Mouse (Mus musculus): ENCODE data around the gene Olfr229. TPM values are rescaled to one million over a fixed set of nuclear protein-coding genes. Genes with fewer than 3 reads are reported as not detected.
"Not testable (repeated sequence)": the region's sequence is repeated elsewhere in the genome, so short reads cannot be mapped to it uniquely, and the experiment has no call there.

The Olfr229 gene
- not detected for total RNA-seq (2021)

- intact Hi-C loops (cut with DNase I) = no loop called here
- no peak for DNase-seq
These were observed at the start of gene Olfr229 for GRCm38 (mm10) chr9:39907036-39907435. TSS of gene Olfr229 (plus strand) at chr9:39907336.

- intact Hi-C loops (cut with DNase I) = no loop called here
- no peak for DNase-seq
These were observed 41.0 kb upstream of the Olfr229 start, which contains the start of gene Olfr972 for GRCm38 (mm10) chr9:39866122-39866521. TSS of gene Olfr972 (plus strand) at chr9:39866422.

GRCm38 (mm10) chr9:39871986-39872385, 35.1 kb upstream of the Olfr229 start:
- intact Hi-C loops (cut with DNase I); DNase-seq: not testable (repeated sequence)

GRCm38 (mm10) chr9:39877541-39878396, 29.4 kb upstream of the Olfr229 start:
- intact Hi-C loops (cut with DNase I); DNase-seq: not testable (repeated sequence)

- no peak for DNase-seq
- intact Hi-C loops (cut with DNase I) = no loop called here
These were observed 2.0 kb upstream of the Olfr229 start for GRCm38 (mm10) chr9:39905106-39905505.

- DNase-seq = no peak
- intact Hi-C loops (cut with DNase I) = no loop called here
These were observed 2.8 kb downstream of the Olfr229 start for GRCm38 (mm10) chr9:39909939-39910338.

- intact Hi-C loops (cut with DNase I); DNase-seq: not testable (repeated sequence)
These were observed 21.1 kb downstream of the Olfr229 start for GRCm38 (mm10) chr9:39927975-39928836.

- intact Hi-C loops (cut with DNase I); DNase-seq: not testable (repeated sequence)
These were observed 21.7 kb downstream of the Olfr229 start for GRCm38 (mm10) chr9:39928837-39929236.

GRCm38 (mm10) chr9:39937201-39937600, 30.1 kb downstream of the Olfr229 start, which contains the start of gene Olfr974:
TSS of gene Olfr974 (plus strand) at chr9:39937501.
- intact Hi-C loops (cut with DNase I) = no loop called here
- DNase-seq = no peak

- no peak for DNase-seq
- intact Hi-C loops (cut with DNase I) = no loop called here
These were observed 44.8 kb downstream of the Olfr229 start, which contains the start of gene Olfr975 for GRCm38 (mm10) chr9:39951946-39952345. TSS of gene Olfr975 (minus strand) at chr9:39952046.

- DNase-seq; intact Hi-C loops (cut with DNase I): not testable (repeated sequence)
These were observed 53.9 kb downstream of the Olfr229 start, which contains the start of gene Olfr976 for GRCm38 (mm10) chr9:39961033-39961432. TSS of gene Olfr976 (minus strand) at chr9:39961133.

Other genes starting within 250 kb of the Olfr229 start
- not detected for gene Olfr963, start 240.1 kb upstream of the Olfr229 start, total RNA-seq (2021)
- not detected for gene Olfr149, start 200.2 kb upstream of the Olfr229 start, total RNA-seq (2021)
- not detected for gene Olfr965, start 196.0 kb upstream of the Olfr229 start, total RNA-seq (2021)
- not detected for gene Olfr150, start 176.4 kb upstream of the Olfr229 start, total RNA-seq (2021)
- not detected for gene Olfr967, start 161.1 kb upstream of the Olfr229 start, total RNA-seq (2021)
- gene Olfr968, start 124.1 kb upstream of the Olfr229 start, total RNA-seq (2021) = not detected
- gene Olfr969, start 116.4 kb upstream of the Olfr229 start, total RNA-seq (2021) = not detected
- not detected for gene Olfr970, start 98.5 kb upstream of the Olfr229 start, total RNA-seq (2021)
- gene Olfr971, start 70.5 kb upstream of the Olfr229 start, total RNA-seq (2021) = not detected
- gene Olfr972, start 40.9 kb upstream of the Olfr229 start, total RNA-seq (2021) = not detected
- gene Olfr974, start 30.2 kb downstream of the Olfr229 start, total RNA-seq (2021) = not detected
- gene Olfr975, start 44.7 kb downstream of the Olfr229 start, total RNA-seq (2021) = not detected
- gene Olfr976, start 53.8 kb downstream of the Olfr229 start, total RNA-seq (2021) = not detected
- gene Olfr978, start 84.8 kb downstream of the Olfr229 start, total RNA-seq (2021) = not detected
- not detected for gene Olfr979, start 96.1 kb downstream of the Olfr229 start, total RNA-seq (2021)
- not detected for gene Olfr980, start 102.2 kb downstream of the Olfr229 start, total RNA-seq (2021)
- gene Olfr981, start 114.1 kb downstream of the Olfr229 start, total RNA-seq (2021) = not detected
- gene Olfr982, start 166.5 kb downstream of the Olfr229 start, total RNA-seq (2021) = not detected
- not detected for gene Olfr983, start 186.3 kb downstream of the Olfr229 start, total RNA-seq (2021)
- gene Olfr984, start 206.9 kb downstream of the Olfr229 start, total RNA-seq (2021) = not detected
- not detected for gene Olfr985, start 222.8 kb downstream of the Olfr229 start, total RNA-seq (2021)
- not detected for gene Tmem225, start 240.8 kb downstream of the Olfr229 start, total RNA-seq (2021)

Data from heart, postnatal 36 days (tissue).